Mouse (Mus musculus): Measurements from ENCODE around the gene E2f1. TPM values are rescaled to one million over a fixed set of nuclear protein-coding genes. Genes with fewer than 3 reads are reported as not detected.
A peak's percentile ranks its signal among the peaks of the same experiment; 100 is the strongest.

The E2f1 gene
- polyA plus RNA-seq (2015; fragmentation: Nextera tagmentation; extraction: Ambion mirVana): 17.0 and 23.1 TPM in 2 replicates

GRCm38 (mm10) chr2:154569836-154570286 lies at the start of gene E2f1:
TSS of gene E2f1 (minus strand) at chr2:154569892.
- no peaks in the 10 kb centered on the region for H3K9me3 ChIP-seq (replicated peaks)
- peak within 1 kb of the TSS; percentile 77 for H3K4me3 ChIP-seq
- ATAC-seq (replicated peaks; ENCODE audit: insufficient number of reproducible peaks, insufficient read depth, low FRiP score, low read depth): peak; percentile 97
- H3K27me3 ChIP-seq: no peaks in the 10 kb centered on the region
- peak within 1 kb of the TSS; percentile 92 for H3K4me2 ChIP-seq
- peaks cover 39% of the 10 kb centered on the region for H3K4me1 ChIP-seq (replicated peaks)
- H3K9ac ChIP-seq: peak within 1 kb of the TSS; percentile 74
- WGBS: under 1% methylated on average over 37 of the region's 44 CpGs
- H3K36me3 ChIP-seq: no peaks in the 10 kb centered on the region
- H3K27ac ChIP-seq: peak within 1 kb of the TSS; percentile 78

GRCm38 (mm10) chr2:154617061-154617460 lies 47.4 kb upstream of the E2f1 start:
- Histone ChIP-seq H3K4me3 (no peak overlapping the region), H3K4me1 (replicated peaks) (peaks cover 10% of the 10 kb centered on the region), H3K9ac (no peak overlapping the region), H3K27ac (no peak overlapping the region), H3K36me3 (no peaks in the 10 kb centered on the region), H3K4me2 (no peak overlapping the region), H3K27me3 (no peaks in the 10 kb centered on the region), H3K9me3 (replicated peaks) (no peaks in the 10 kb centered on the region)
- no peak for ATAC-seq (replicated peaks; ENCODE audit: insufficient number of reproducible peaks, insufficient read depth, low FRiP score, low read depth)
- WGBS: 86% methylated on average over 3 of the region's 3 CpGs

- Histone ChIP-seq H3K9ac (no peak overlapping the region), H3K9me3 (replicated peaks) (no peaks in the 10 kb centered on the region), H3K4me3 (no peak overlapping the region), H3K27ac (peak overlapping the region; percentile 34; the same call in 1 of the 2 replicates), H3K4me2 (peak overlapping the region; percentile 83; the same call in 1 of the 2 replicates), H3K36me3 (no peaks in the 10 kb centered on the region), H3K4me1 (replicated peaks) (peaks cover 10% of the 10 kb centered on the region), H3K27me3 (no peaks in the 10 kb centered on the region)
- WGBS: 68% methylated on average over 5 of the region's 5 CpGs
- ATAC-seq (replicated peaks; ENCODE audit: insufficient number of reproducible peaks, insufficient read depth, low FRiP score, low read depth): no peak
Observed at GRCm38 (mm10) chr2:154615674-154616073, 46.0 kb upstream of the E2f1 start.

- H3K27me3 ChIP-seq: no peaks in the 10 kb centered on the region
- no peak overlapping the region for H3K9ac ChIP-seq
- no peaks in the 10 kb centered on the region for H3K9me3 ChIP-seq (replicated peaks)
- peak overlapping the region; percentile 83 for H3K4me2 ChIP-seq
- 60% methylated on average over 19 of the region's 19 CpGs for WGBS
- ATAC-seq (replicated peaks; ENCODE audit: insufficient number of reproducible peaks, insufficient read depth, low FRiP score, low read depth): no peak
- peaks cover 10% of the 10 kb centered on the region for H3K4me1 ChIP-seq (replicated peaks)
- peak overlapping the region; percentile 6; the same call in 1 of the 2 replicates for H3K4me3 ChIP-seq
- peak overlapping the region; percentile 95 for H3K27ac ChIP-seq
- no peaks in the 10 kb centered on the region for H3K36me3 ChIP-seq
Observed at GRCm38 (mm10) chr2:154614841-154615576, 45.3 kb upstream of the E2f1 start.

- Histone ChIP-seq H3K9ac (peak within 1 kb of the TSS; percentile 70), H3K4me1 (replicated peaks) (peaks cover 10% of the 10 kb centered on the region), H3K4me2 (peak within 1 kb of the TSS; percentile 83), H3K27ac (peak within 1 kb of the TSS; percentile 95), H3K9me3 (replicated peaks) (no peaks in the 10 kb centered on the region), H3K4me3 (peak within 1 kb of the TSS; percentile 62), H3K36me3 (no peaks in the 10 kb centered on the region), H3K27me3 (no peaks in the 10 kb centered on the region)
- ATAC-seq (replicated peaks; ENCODE audit: insufficient number of reproducible peaks, insufficient read depth, low FRiP score, low read depth): peak; percentile 94
- under 1% methylated on average over 91 of the region's 98 CpGs for WGBS
Observed at GRCm38 (mm10) chr2:154613118-154614115, 43.7 kb upstream of the E2f1 start, which contains the start of the genes Zfp341 and 4930519P11Rik. TSS of gene Zfp341 (plus strand) at chr2:154613297. TSS of gene 4930519P11Rik (minus strand) at chr2:154613437.

- Histone ChIP-seq H3K9ac (no peak overlapping the region), H3K4me3 (no peak overlapping the region), H3K4me2 (no peak overlapping the region), H3K4me1 (replicated peaks) (peaks cover 8% of the 10 kb centered on the region), H3K27ac (no peak overlapping the region), H3K27me3 (peaks cover 4% of the 10 kb centered on the region; the same call in 1 of the 2 replicates), H3K36me3 (no peaks in the 10 kb centered on the region), H3K9me3 (replicated peaks) (no peaks in the 10 kb centered on the region)
- 57% methylated on average over 10 of the region's 10 CpGs for WGBS
- ATAC-seq (replicated peaks; ENCODE audit: insufficient number of reproducible peaks, insufficient read depth, low FRiP score, low read depth): no peak
Observed at GRCm38 (mm10) chr2:154609050-154609767, 39.5 kb upstream of the E2f1 start.

GRCm38 (mm10) chr2:154606965-154607364 lies 37.3 kb upstream of the E2f1 start:
- ATAC-seq (replicated peaks; ENCODE audit: insufficient number of reproducible peaks, insufficient read depth, low FRiP score, low read depth): no peak
- WGBS: 62% methylated on average over 1 of the region's 1 CpGs
- no peak overlapping the region for H3K4me2 ChIP-seq
- H3K4me1 ChIP-seq (replicated peaks): peaks cover 12% of the 10 kb centered on the region
- H3K9ac ChIP-seq: no peak overlapping the region
- H3K9me3 ChIP-seq (replicated peaks): no peaks in the 10 kb centered on the region
- H3K27ac ChIP-seq: no peak overlapping the region
- no peaks in the 10 kb centered on the region for H3K36me3 ChIP-seq
- H3K4me3 ChIP-seq: no peak overlapping the region
- peaks cover 4% of the 10 kb centered on the region; the same call in 1 of the 2 replicates for H3K27me3 ChIP-seq

GRCm38 (mm10) chr2:154604156-154604555 lies 34.5 kb upstream of the E2f1 start:
- no peaks in the 10 kb centered on the region for H3K9me3 ChIP-seq (replicated peaks)
- H3K4me1 ChIP-seq (replicated peaks): peaks cover 12% of the 10 kb centered on the region
- no peak for ATAC-seq (replicated peaks; ENCODE audit: insufficient number of reproducible peaks, insufficient read depth, low FRiP score, low read depth)
- peak overlapping the region; percentile 43; the same call in 1 of the 2 replicates for H3K9ac ChIP-seq
- H3K27me3 ChIP-seq: peaks cover 4% of the 10 kb centered on the region; the same call in 1 of the 2 replicates
- H3K4me3 ChIP-seq: peak overlapping the region; percentile 69
- H3K27ac ChIP-seq: peak overlapping the region; percentile 57
- H3K36me3 ChIP-seq: no peaks in the 10 kb centered on the region
- H3K4me2 ChIP-seq: peak overlapping the region; percentile 68
- WGBS: 34% methylated on average over 7 of the region's 7 CpGs

- under 1% methylated on average over 13 of the region's 13 CpGs for WGBS
- peaks cover 4% of the 10 kb centered on the region; the same call in 1 of the 2 replicates for H3K27me3 ChIP-seq
Observed at GRCm38 (mm10) chr2:154603638-154604153, 34.0 kb upstream of the E2f1 start, which contains the start of gene Pxmp4. TSS of gene Pxmp4 (minus strand) at chr2:154603708.

GRCm38 (mm10) chr2:154603007-154603637 lies 33.4 kb upstream of the E2f1 start:
- H3K36me3 ChIP-seq: no peaks in the 10 kb centered on the region
- H3K27ac ChIP-seq: peak overlapping the region; percentile 73
- H3K9me3 ChIP-seq (replicated peaks): no peaks in the 10 kb centered on the region
- peak overlapping the region; percentile 69 for H3K4me3 ChIP-seq
- peak overlapping the region; percentile 68 for H3K4me2 ChIP-seq
- H3K9ac ChIP-seq: peak overlapping the region; percentile 78
- H3K4me1 ChIP-seq (replicated peaks): peaks cover 12% of the 10 kb centered on the region
- WGBS: 13% methylated on average over 22 of the region's 22 CpGs
- ATAC-seq (replicated peaks; ENCODE audit: insufficient number of reproducible peaks, insufficient read depth, low FRiP score, low read depth): no peak
- peaks cover 4% of the 10 kb centered on the region; the same call in 1 of the 2 replicates for H3K27me3 ChIP-seq

More at GRCm38 (mm10) chr2:154603638-154604153, 34.0 kb upstream of the E2f1 start, which contains the start of gene Pxmp4:
- peaks cover 12% of the 10 kb centered on the region for H3K4me1 ChIP-seq (replicated peaks)
- H3K27ac ChIP-seq: peak within 1 kb of the TSS; percentile 73
- H3K9me3 ChIP-seq (replicated peaks): no peaks in the 10 kb centered on the region
- H3K4me2 ChIP-seq: peak within 1 kb of the TSS; percentile 68
- H3K36me3 ChIP-seq: no peaks in the 10 kb centered on the region
- peak; percentile 100 for ATAC-seq (replicated peaks; ENCODE audit: insufficient number of reproducible peaks, insufficient read depth, low FRiP score, low read depth)
- H3K9ac ChIP-seq: peak within 1 kb of the TSS; percentile 78
- peak within 1 kb of the TSS; percentile 69 for H3K4me3 ChIP-seq
